Mouse (Mus musculus): ENCODE data around the gene Fam57b.

GRCm38 (mm10) chr7:126749582-126750343 lies 47.7 kb upstream of the Fam57b start:
- TF ChIP-seq POLR2A (IDR thresholded peaks at IDR 0.05; ENCODE audit: extremely low read depth, insufficient read depth, low read length) (no peak), CTCF (IDR thresholded peaks at IDR 0.05; ENCODE audit: extremely low read depth, insufficient read depth, low read length) (no peak)
